Mouse (Mus musculus) forebrain, embryonic 10.5 days (tissue): ENCODE results near the gene Coq2. TPM values are rescaled to one million over a fixed set of nuclear protein-coding genes. Genes with fewer than 3 reads are reported as not detected.

Experiments
- DNase-seq: peaks from one replicate; pipeline ENCODE4 v3.0.0-alpha.2; 2017; ENCODE audit warnings: low spot score; ENCODE audit errors: extremely low spot score
- H3K27ac ChIP-seq: fragments of 300-500 bp; sonication (generic); 2 replicates; pipeline ENCODE4 v1.5.1; 2016; ENCODE audit warnings: mild to moderate bottlenecking
- H3K27me3 ChIP-seq: fragments of 300-500 bp; sonication (generic); 2 replicates; pipeline ENCODE4 v1.6.1; 2016; ENCODE audit warnings: mild to moderate bottlenecking; ENCODE audit not compliant: poor library complexity, severe bottlenecking
- H3K36me3 ChIP-seq: fragments of 300-500 bp; sonication (generic); replicated peaks from 2 replicates; pipeline ENCODE4 v1.6.1; 2016; ENCODE audit warnings: mild to moderate bottlenecking, moderate library complexity
- H3K4me1 ChIP-seq: fragments of 300-500 bp; sonication (generic); 2 replicates; pipeline ENCODE4 v1.6.1; 2016
- H3K4me3 ChIP-seq: fragments of 300-500 bp; sonication (generic); 2 replicates; pipeline ENCODE4 v1.5.1; 2016; ENCODE audit warnings: mild to moderate bottlenecking, moderate library complexity
- H3K9me3 ChIP-seq: fragments of 300-500 bp; sonication (generic); 2 replicates; pipeline ENCODE4 v1.6.1; 2016; ENCODE audit warnings: mild to moderate bottlenecking, moderate library complexity
- WGBS: fragments of 180-500 bp; shearing (Covaris S2); methylation state at CpG from one replicate; pipeline ENCODE4 v1.1.7; 2016; 5-methylcytosine and 5-hydroxymethylcytosine counted together
- polyA plus RNA-seq: library from polyadenylated mRNA; unstranded; fragments of >200 nt; fragmentation: Nextera tagmentation; extraction: Ambion mirVana; gene quantifications from 2 replicates; pipeline ENCODE4 v1.2.1, GENCODE M21; 2016

Gene Coq2
- polyA plus RNA-seq, 1 experiment from 2014 or later: 53.2 TPM

- Histone ChIP-seq H3K9me3 (no peaks in the 10 kb centered on the region), H3K36me3 (no peaks in the 10 kb centered on the region), H3K4me1 (no peaks in the 10 kb centered on the region), H3K4me3 (no peak overlapping the region), H3K27ac (no peak overlapping the region), H3K27me3 (no peaks in the 10 kb centered on the region)
- DNase-seq: no peak
- 90% methylated on average over 8 of the region's 8 CpGs for WGBS
Measured at GRCm38 (mm10) chr5:100632540-100633129, 42.3 kb downstream of the Coq2 start.

GRCm38 (mm10) chr5:100628807-100629206, 46.1 kb downstream of the Coq2 start:
- Histone ChIP-seq H3K36me3 (no peaks in the 10 kb centered on the region), H3K9me3 (no peaks in the 10 kb centered on the region), H3K27ac (no peak overlapping the region), H3K27me3 (no peaks in the 10 kb centered on the region), H3K4me1 (no peaks in the 10 kb centered on the region), H3K4me3 (no peak overlapping the region)
- 98% methylated on average over 4 of the region's 4 CpGs for WGBS
- no peak for DNase-seq

- Histone ChIP-seq H3K9me3 (no peaks in the 10 kb centered on the region), H3K27me3 (no peaks in the 10 kb centered on the region), H3K4me1 (no peaks in the 10 kb centered on the region), H3K36me3 (no peaks in the 10 kb centered on the region), H3K27ac (no peak overlapping the region), H3K4me3 (no peak overlapping the region)
- no peak for DNase-seq
- WGBS: 81% methylated on average over 6 of the region's 6 CpGs
Measured at GRCm38 (mm10) chr5:100626526-100626925, 48.4 kb downstream of the Coq2 start.

- no peak overlapping the region for H3K4me3 ChIP-seq
- no peaks in the 10 kb centered on the region for H3K27me3 ChIP-seq
- H3K4me1 ChIP-seq: no peaks in the 10 kb centered on the region
- no peaks in the 10 kb centered on the region for H3K36me3 ChIP-seq
- H3K27ac ChIP-seq: no peak overlapping the region
- H3K9me3 ChIP-seq: no peaks in the 10 kb centered on the region
- no peak for DNase-seq
- WGBS: 86% methylated on average over 9 of the region's 9 CpGs
Measured at GRCm38 (mm10) chr5:100624743-100625360, 50.1 kb downstream of the Coq2 start.

GRCm38 (mm10) chr5:100622509-100623163, 52.3 kb downstream of the Coq2 start:
- H3K27me3 ChIP-seq: no peaks in the 10 kb centered on the region
- no peaks in the 10 kb centered on the region for H3K36me3 ChIP-seq
- 93% methylated on average over 12 of the region's 12 CpGs for WGBS
- H3K27ac ChIP-seq: no peak overlapping the region
- no peaks in the 10 kb centered on the region for H3K4me1 ChIP-seq
- no peaks in the 10 kb centered on the region for H3K9me3 ChIP-seq
- DNase-seq: no peak
- H3K4me3 ChIP-seq: no peak overlapping the region

- Histone ChIP-seq H3K9me3 (no peaks in the 10 kb centered on the region), H3K4me3 (no peak overlapping the region), H3K27me3 (no peaks in the 10 kb centered on the region), H3K4me1 (no peaks in the 10 kb centered on the region), H3K36me3 (no peaks in the 10 kb centered on the region), H3K27ac (no peak overlapping the region)
- WGBS: 66% methylated on average over 8 of the region's 8 CpGs
- no peak for DNase-seq
Measured at GRCm38 (mm10) chr5:100621876-100622508, 52.9 kb downstream of the Coq2 start.

GRCm38 (mm10) chr5:100620952-100621351, 54.0 kb downstream of the Coq2 start:
- Histone ChIP-seq H3K9me3 (no peaks in the 10 kb centered on the region), H3K4me3 (no peak overlapping the region), H3K27me3 (no peaks in the 10 kb centered on the region), H3K4me1 (no peaks in the 10 kb centered on the region), H3K36me3 (no peaks in the 10 kb centered on the region), H3K27ac (no peak overlapping the region)
- no peak for DNase-seq
- 57% methylated on average over 9 of the region's 9 CpGs for WGBS

GRCm38 (mm10) chr5:100619586-100620275, 55.2 kb downstream of the Coq2 start:
- Histone ChIP-seq H3K4me1 (no peaks in the 10 kb centered on the region), H3K27ac (no peak overlapping the region), H3K36me3 (no peaks in the 10 kb centered on the region), H3K27me3 (no peaks in the 10 kb centered on the region), H3K4me3 (no peak overlapping the region), H3K9me3 (no peaks in the 10 kb centered on the region)
- 90% methylated on average over 15 of the region's 15 CpGs for WGBS
- no peak for DNase-seq

- no peaks in the 10 kb centered on the region for H3K36me3 ChIP-seq
- no peaks in the 10 kb centered on the region for H3K9me3 ChIP-seq
- no peaks in the 10 kb centered on the region for H3K27me3 ChIP-seq
- H3K4me1 ChIP-seq: no peaks in the 10 kb centered on the region
- H3K27ac ChIP-seq: no peak overlapping the region
- no peak overlapping the region for H3K4me3 ChIP-seq
- WGBS: 89% methylated on average over 17 of the region's 17 CpGs
- DNase-seq: no peak
Measured at GRCm38 (mm10) chr5:100613896-100614768, 60.8 kb downstream of the Coq2 start.

GRCm38 (mm10) chr5:100607868-100608267, 67.1 kb downstream of the Coq2 start:
- Histone ChIP-seq H3K4me3 (no peak overlapping the region), H3K27ac (no peak overlapping the region), H3K36me3 (no peaks in the 10 kb centered on the region), H3K9me3 (no peaks in the 10 kb centered on the region), H3K4me1 (no peaks in the 10 kb centered on the region), H3K27me3 (no peaks in the 10 kb centered on the region)
- DNase-seq: no peak
- WGBS: 88% methylated on average over 9 of the region's 9 CpGs

- H3K27ac ChIP-seq: no peak overlapping the region
- no peaks in the 10 kb centered on the region for H3K4me1 ChIP-seq
- no peak for DNase-seq
- no peaks in the 10 kb centered on the region for H3K36me3 ChIP-seq
- no peaks in the 10 kb centered on the region for H3K27me3 ChIP-seq
- H3K9me3 ChIP-seq: no peaks in the 10 kb centered on the region
- no peak overlapping the region for H3K4me3 ChIP-seq
- 79% methylated on average over 4 of the region's 4 CpGs for WGBS
Measured at GRCm38 (mm10) chr5:100607090-100607762, 67.7 kb downstream of the Coq2 start.
